Mouse (Mus musculus) liver, embryonic 14.5 days (tissue): ENCODE results near the gene Nrtn.

Experiments used
- CTCF ChIP-seq: IDR thresholded peaks from 2 replicates; pipeline ENCODE4 v1.5.1; 2016; ENCODE audit warnings: antibody characterized with exemption, low read depth, control low read depth
- EP300 ChIP-seq: IDR thresholded peaks from 2 replicates; pipeline ENCODE4 v1.6.1; 2016; ENCODE audit warnings: antibody characterized with exemption, low read depth

GRCm38 (mm10) chr17:56753452-56753851, 3.9 kb downstream of the Nrtn start:
- TF ChIP-seq CTCF (no peak), EP300 (no peak)
